Mouse (Mus musculus): Measurements from ENCODE around the gene Ddr1. TPM values are rescaled to one million over a fixed set of nuclear protein-coding genes. Genes with fewer than 3 reads are reported as not detected.

Gene Ddr1
- polyA plus RNA-seq, 2 experiments, result 49.4 to 58.2 TPM

- 74% methylated on average over 2 of the region's 2 CpGs for WGBS
- no peak overlapping the region for H3K27ac ChIP-seq (replicated peaks; ENCODE audit: low read depth, low read length)
- H3K9me3 ChIP-seq (ENCODE audit: control insufficient read depth, low read length), result no peaks in the 10 kb centered on the region
- H3K4me2 ChIP-seq (replicated peaks; ENCODE audit: low read depth, low read length, severe bottlenecking), result no peak overlapping the region
- peaks cover 37% of the 10 kb centered on the region for H3K36me3 ChIP-seq (ENCODE audit: control insufficient read depth, insufficient read depth, low read length)
- no peak overlapping the region for H3K4me3 ChIP-seq (replicated peaks; ENCODE audit: low read length)
- H3K4me1 ChIP-seq (ENCODE audit: control insufficient read depth, insufficient read depth, low read length), result no peaks in the 10 kb centered on the region
- H3K9ac ChIP-seq (ENCODE audit: low read depth, low read length, severe bottlenecking), result no peak overlapping the region
- no peak for TF ChIP-seq POLR2A (IDR thresholded peaks at IDR 0.05; ENCODE audit: borderline replicate concordance, extremely low read depth, insufficient read depth, insufficient read length)
- no peak for DNase-seq (ENCODE audit: low spot score)
- no peak for ATAC-seq (ENCODE audit: low FRiP score, low read depth)
- no peaks in the 10 kb centered on the region for H3K27me3 ChIP-seq (ENCODE audit: control insufficient read depth, insufficient read depth, low read length)
These were observed 51.3 kb downstream of the Ddr1 start for GRCm38 (mm10) chr17:35653086-35653485.

GRCm38 (mm10) chr17:35649429-35649828 lies 55.0 kb downstream of the Ddr1 start:
- peaks cover under 1% of the 10 kb centered on the region; the same call in 1 of the 2 replicates for H3K36me3 ChIP-seq (ENCODE audit: control insufficient read depth, insufficient read depth, low read length)
- H3K4me1 ChIP-seq (ENCODE audit: control insufficient read depth, insufficient read depth, low read length), result no peaks in the 10 kb centered on the region
- DNase-seq (ENCODE audit: low spot score) (no peak), ATAC-seq (ENCODE audit: low FRiP score, low read depth) (no peak)
- no peak overlapping the region for H3K4me3 ChIP-seq (replicated peaks; ENCODE audit: low read length)
- TF ChIP-seq POLR2A (IDR thresholded peaks at IDR 0.05; ENCODE audit: borderline replicate concordance, extremely low read depth, insufficient read depth, insufficient read length), result no peak
- no peaks in the 10 kb centered on the region for H3K9me3 ChIP-seq (ENCODE audit: control insufficient read depth, low read length)
- no peak overlapping the region for H3K9ac ChIP-seq (ENCODE audit: low read depth, low read length, severe bottlenecking)
- 59% methylated on average over 2 of the region's 2 CpGs for WGBS
- no peaks in the 10 kb centered on the region for H3K27me3 ChIP-seq (ENCODE audit: control insufficient read depth, insufficient read depth, low read length)
- H3K4me2 ChIP-seq (replicated peaks; ENCODE audit: low read depth, low read length, severe bottlenecking), result no peak overlapping the region
- no peak overlapping the region for H3K27ac ChIP-seq (replicated peaks; ENCODE audit: low read depth, low read length)

- Histone ChIP-seq H3K4me3 (replicated peaks; ENCODE audit: low read length) (no peak within 1 kb of the TSS), H3K27ac (replicated peaks; ENCODE audit: low read depth, low read length) (no peak within 1 kb of the TSS), H3K4me2 (replicated peaks; ENCODE audit: low read depth, low read length, severe bottlenecking) (no peak within 1 kb of the TSS), H3K36me3 (ENCODE audit: control insufficient read depth, insufficient read depth, low read length) (no peaks in the 10 kb centered on the region), H3K4me1 (ENCODE audit: control insufficient read depth, insufficient read depth, low read length) (peaks cover 5% of the 10 kb centered on the region; the same call in 1 of the 2 replicates), H3K27me3 (ENCODE audit: control insufficient read depth, insufficient read depth, low read length) (no peaks in the 10 kb centered on the region), H3K9me3 (ENCODE audit: control insufficient read depth, low read length) (no peaks in the 10 kb centered on the region), H3K9ac (ENCODE audit: low read depth, low read length, severe bottlenecking) (no peak within 1 kb of the TSS)
- DNase-seq (ENCODE audit: low spot score), result no peak
- WGBS, result 64% methylated on average over 13 of the region's 13 CpGs
- TF ChIP-seq POLR2A (IDR thresholded peaks at IDR 0.05; ENCODE audit: borderline replicate concordance, extremely low read depth, insufficient read depth, insufficient read length), result no peak
- ATAC-seq (ENCODE audit: low FRiP score, low read depth), result no peak
These were observed 60.7 kb downstream of the Ddr1 start, which contains the start of gene Mucl3 for GRCm38 (mm10) chr17:35643609-35644236. Mucl3 (minus strand) TSS chr17:35643695.

GRCm38 (mm10) chr17:35639352-35639751 lies 65.1 kb downstream of the Ddr1 start:
- Histone ChIP-seq H3K9ac (ENCODE audit: low read depth, low read length, severe bottlenecking) (no peak overlapping the region), H3K4me3 (replicated peaks; ENCODE audit: low read length) (no peak overlapping the region), H3K4me1 (ENCODE audit: control insufficient read depth, insufficient read depth, low read length) (peaks cover 15% of the 10 kb centered on the region), H3K27ac (replicated peaks; ENCODE audit: low read depth, low read length) (peak overlapping the region; percentile 34; the same call in 1 of the 2 replicates), H3K4me2 (replicated peaks; ENCODE audit: low read depth, low read length, severe bottlenecking) (peak overlapping the region; percentile 16), H3K36me3 (ENCODE audit: control insufficient read depth, insufficient read depth, low read length) (no peaks in the 10 kb centered on the region), H3K9me3 (ENCODE audit: control insufficient read depth, low read length) (no peaks in the 10 kb centered on the region), H3K27me3 (ENCODE audit: control insufficient read depth, insufficient read depth, low read length) (no peaks in the 10 kb centered on the region)
- no peak for DNase-seq (ENCODE audit: low spot score)
- ATAC-seq (ENCODE audit: low FRiP score, low read depth), result no peak
- WGBS, result 74% methylated on average over 6 of the region's 6 CpGs
- TF ChIP-seq POLR2A (IDR thresholded peaks at IDR 0.05; ENCODE audit: borderline replicate concordance, extremely low read depth, insufficient read depth, insufficient read length), result no peak

GRCm38 (mm10) chr17:35638475-35639190 lies 65.8 kb downstream of the Ddr1 start:
- TF ChIP-seq POLR2A (IDR thresholded peaks at IDR 0.05; ENCODE audit: borderline replicate concordance, extremely low read depth, insufficient read depth, insufficient read length), result no peak
- peak overlapping the region; percentile 34; the same call in 1 of the 2 replicates for H3K27ac ChIP-seq (replicated peaks; ENCODE audit: low read depth, low read length)

More at GRCm38 (mm10) chr17:35638475-35639190, 65.8 kb downstream of the Ddr1 start:
- Histone ChIP-seq H3K4me1 (ENCODE audit: control insufficient read depth, insufficient read depth, low read length) (peaks cover 15% of the 10 kb centered on the region), H3K36me3 (ENCODE audit: control insufficient read depth, insufficient read depth, low read length) (no peaks in the 10 kb centered on the region), H3K9ac (ENCODE audit: low read depth, low read length, severe bottlenecking) (no peak overlapping the region), H3K4me2 (replicated peaks; ENCODE audit: low read depth, low read length, severe bottlenecking) (peak overlapping the region; percentile 22), H3K9me3 (ENCODE audit: control insufficient read depth, low read length) (no peaks in the 10 kb centered on the region), H3K4me3 (replicated peaks; ENCODE audit: low read length) (no peak overlapping the region), H3K27me3 (ENCODE audit: control insufficient read depth, insufficient read depth, low read length) (no peaks in the 10 kb centered on the region)
- peak; percentile 95 for DNase-seq (ENCODE audit: low spot score)
- peak; percentile 94 for ATAC-seq (ENCODE audit: low FRiP score, low read depth)
- WGBS, result 17% methylated on average over 14 of the region's 14 CpGs
